Comparison of ENCODE assay signal across 16 mouse cellular contexts in genomic region chr15:3725214-3725613, GRCm38 (mm10).
DNase-seq lines count a peak whose midpoint lies in the region; ATAC-seq lines count a peak whose summit lies in the region.
"Had no signal": no experiment of that assay in that cellular context is flagged by ENCODE, and none has a peak within 500 bp of the region (broad histone marks: within the 10 kb centered on the region; RNA-seq: fewer than 3 reads in every experiment).

No protein-coding gene starts in this region.

- no peak for ATAC-seq in kidney, embryonic 15.5 days (replicated peaks; ENCODE audit: low FRiP score)
- ATAC-seq: forebrain, embryonic 14.5 days; midbrain, embryonic 16.5 days had no signal

- H3K4me1 ChIP-seq in kidney, embryonic 15.5 days: no peaks in the 10 kb centered on the region
- H3K4me1 ChIP-seq: heart, embryonic 13.5 days; hindbrain, embryonic 15.5 days; liver, embryonic 13.5 days had no signal

- 81% methylated on average over 3 of the region's 3 CpGs for WGBS in kidney, embryonic 15.5 days

- H3K4me3 ChIP-seq in kidney, embryonic 15.5 days (replicated peaks): no peak overlapping the region
- H3K4me3 ChIP-seq: heart, embryonic 13.5 days; hindbrain, embryonic 15.5 days; liver, embryonic 13.5 days had no signal

- no peak overlapping the region for H3K4me2 ChIP-seq in kidney, embryonic 15.5 days
- H3K4me2 ChIP-seq: heart, embryonic 13.5 days; hindbrain, embryonic 15.5 days; liver, embryonic 13.5 days had no signal

- no peak overlapping the region for H3K27ac ChIP-seq in kidney, embryonic 15.5 days
- H3K27ac ChIP-seq: heart, embryonic 13.5 days; hindbrain, embryonic 15.5 days; liver, embryonic 13.5 days had no signal

- no peaks in the 10 kb centered on the region for H3K9me3 ChIP-seq in kidney, embryonic 15.5 days (replicated peaks)
- H3K9me3 ChIP-seq: hindbrain, embryonic 15.5 days; liver, embryonic 13.5 days had no signal

- no peaks in the 10 kb centered on the region for H3K27me3 ChIP-seq in kidney, embryonic 15.5 days
- H3K27me3 ChIP-seq: heart, embryonic 13.5 days; hindbrain, embryonic 15.5 days; liver, embryonic 13.5 days had no signal

- H3K9ac ChIP-seq in kidney, embryonic 15.5 days: no peak overlapping the region
- H3K9ac ChIP-seq: heart, embryonic 13.5 days; hindbrain, embryonic 15.5 days; liver, embryonic 13.5 days had no signal

- DNase-seq in adrenal gland, postnatal 36 days: peak; percentile 5 to 33
- DNase-seq in adrenal gland, postnatal 4 days (ENCODE audit: low spot score in 2 of 2): no peak
- DNase-seq in kidney, adult 8-10 months: peak; percentile 67 to 71
- DNase-seq in fibroblast of lung, adult 2 months (ENCODE audit: low read depth): peak; percentile 46
- DNase-seq in lung, postnatal 25 days (ENCODE audit: low spot score): peak; percentile 48
- no peak for DNase-seq in layer of hippocampus, adult 9-11 months
- no peak for DNase-seq in right cerebral cortex, postnatal 10 days (ENCODE audit: low spot score in 2 of 2)
- DNase-seq: adrenal gland, postnatal 25 days; cerebellum, postnatal 36 days; liver, embryonic 13.5 days; right cerebral cortex, adult 18-20 months had no signal

- H3K36me3 ChIP-seq in kidney, embryonic 15.5 days: no peaks in the 10 kb centered on the region
- H3K36me3 ChIP-seq: heart, embryonic 13.5 days; hindbrain, embryonic 15.5 days; liver, embryonic 13.5 days had no signal

Comparison
In these comparisons a context has a peak if more than half of its experiments do, and no peak if none do; other contexts are left out.
1. DNase-seq: peak in adrenal gland, postnatal 36 days (2 of 2), kidney, adult 8-10 months (2 of 2), fibroblast of lung, adult 2 months (single experiment) and lung, postnatal 25 days (single experiment); none in adrenal gland, postnatal 4 days (0 of 2), layer of hippocampus, adult 9-11 months (single experiment) and right cerebral cortex, postnatal 10 days (0 of 2).